Mouse (Mus musculus) forebrain, embryonic 13.5 days (tissue): ENCODE measurements around the gene Sit1. TPM values are rescaled to one million over a fixed set of nuclear protein-coding genes. Genes with fewer than 3 reads are reported as not detected.

Experiments
- ATAC-seq: fragments of 200-750 bp; cut with Nextera tagmentation; 2 replicates; pipeline ENCODE4 v1.8.0; 2017
- H3K27ac ChIP-seq: fragments of 300-500 bp; sonication (generic); 2 replicates; pipeline ENCODE4 v1.5.1; 2015; ENCODE audit warnings: inconsistent platforms, mild to moderate bottlenecking, moderate library complexity
- H3K27me3 ChIP-seq: fragments of 300-500 bp; sonication (generic); 2 replicates; pipeline ENCODE4 v1.6.1; 2015; ENCODE audit warnings: mild to moderate bottlenecking, inconsistent platforms
- H3K36me3 ChIP-seq: fragments of 300-500 bp; sonication (generic); 2 replicates; pipeline ENCODE4 v1.6.1; 2015; ENCODE audit warnings: mild to moderate bottlenecking, inconsistent platforms; ENCODE audit not compliant: poor library complexity, severe bottlenecking
- H3K4me1 ChIP-seq: fragments of 300-500 bp; sonication (generic); 2 replicates; pipeline ENCODE4 v1.6.1; 2015; ENCODE audit warnings: inconsistent platforms
- H3K4me2 ChIP-seq: fragments of 300-500 bp; sonication (generic); 2 replicates; pipeline ENCODE4 v1.6.1; 2015; ENCODE audit warnings: inconsistent platforms, mild to moderate bottlenecking, moderate library complexity
- H3K4me3 ChIP-seq: fragments of 300-500 bp; sonication (generic); 2 replicates; pipeline ENCODE4 v1.5.1; 2015; ENCODE audit warnings: mild to moderate bottlenecking, inconsistent platforms
- H3K9ac ChIP-seq: fragments of 300-500 bp; sonication (generic); 2 replicates; pipeline ENCODE4 v1.6.1; 2015; ENCODE audit warnings: mild to moderate bottlenecking, inconsistent platforms
- H3K9me3 ChIP-seq: fragments of 300-500 bp; sonication (generic); replicated peaks from 2 replicates; pipeline ENCODE4 v1.6.1; 2016; ENCODE audit warnings: inconsistent platforms
- WGBS: fragments of 180-500 bp; shearing (Covaris S2); methylation state at CpG from one replicate; pipeline ENCODE4 v1.1.7; 2015; 5-methylcytosine and 5-hydroxymethylcytosine counted together
- polyA plus RNA-seq: library from polyadenylated mRNA; unstranded; fragments of >200 nt; fragmentation: Nextera tagmentation; extraction: Ambion mirVana; gene quantifications from 2 replicates; pipeline ENCODE4 v1.2.1, GENCODE M21; 2015

Sit1 gene
- polyA plus RNA-seq = not detected in 2 replicates

- no peak for ATAC-seq
- 60% methylated on average over 12 of the region's 12 CpGs for WGBS
- H3K9ac ChIP-seq = no peak within 1 kb of the TSS
These were observed at the start of gene Sit1 for GRCm38 (mm10) chr4:43483535-43484091. Gene Sit1 (minus strand): TSS chr4:43483734.

GRCm38 (mm10) chr4:43533270-43533669 is 49.7 kb upstream of the Sit1 start:
- no peak overlapping the region for H3K9ac ChIP-seq
- WGBS = 91% methylated on average over 9 of the region's 9 CpGs
- H3K27me3 ChIP-seq = no peaks in the 10 kb centered on the region
- H3K4me3 ChIP-seq = no peak overlapping the region
- no peaks in the 10 kb centered on the region for H3K4me1 ChIP-seq
- no peaks in the 10 kb centered on the region for H3K9me3 ChIP-seq
- H3K36me3 ChIP-seq = peaks cover 73% of the 10 kb centered on the region
- H3K4me2 ChIP-seq = no peak overlapping the region
- H3K27ac ChIP-seq = no peak overlapping the region
- ATAC-seq = no peak

More at GRCm38 (mm10) chr4:43483535-43484091, at the start of gene Sit1:
- Histone ChIP-seq H3K4me2 (no peak within 1 kb of the TSS), H3K4me1 (no peaks in the 10 kb centered on the region), H3K9me3 (no peaks in the 10 kb centered on the region), H3K4me3 (no peak within 1 kb of the TSS), H3K27ac (no peak within 1 kb of the TSS), H3K36me3 (no peaks in the 10 kb centered on the region), H3K27me3 (no peaks in the 10 kb centered on the region)

GRCm38 (mm10) chr4:43530581-43530980 is 47.0 kb upstream of the Sit1 start:
- H3K4me1 ChIP-seq = no peaks in the 10 kb centered on the region
- H3K36me3 ChIP-seq = peaks cover 46% of the 10 kb centered on the region
- 23% methylated on average over 7 of the region's 7 CpGs for WGBS
- no peak overlapping the region for H3K27ac ChIP-seq
- H3K27me3 ChIP-seq = peaks cover 12% of the 10 kb centered on the region
- H3K4me2 ChIP-seq = no peak overlapping the region
- no peaks in the 10 kb centered on the region for H3K9me3 ChIP-seq
- no peak for ATAC-seq
- no peak overlapping the region for H3K4me3 ChIP-seq
- no peak overlapping the region for H3K9ac ChIP-seq

- 82% methylated on average over 8 of the region's 8 CpGs for WGBS
- no peak for ATAC-seq
These were observed 46.6 kb upstream of the Sit1 start for GRCm38 (mm10) chr4:43530081-43530501.

GRCm38 (mm10) chr4:43528487-43528886 is 45.0 kb upstream of the Sit1 start:
- 79% methylated on average over 9 of the region's 9 CpGs for WGBS

More at GRCm38 (mm10) chr4:43530081-43530501, 46.6 kb upstream of the Sit1 start:
- H3K4me3 ChIP-seq = no peak overlapping the region
- H3K36me3 ChIP-seq = peaks cover 41% of the 10 kb centered on the region
- H3K9ac ChIP-seq = no peak overlapping the region
- no peaks in the 10 kb centered on the region for H3K9me3 ChIP-seq
- H3K4me1 ChIP-seq = no peaks in the 10 kb centered on the region
- H3K4me2 ChIP-seq = no peak overlapping the region
- H3K27me3 ChIP-seq = peaks cover 17% of the 10 kb centered on the region
- H3K27ac ChIP-seq = no peak overlapping the region

GRCm38 (mm10) chr4:43527880-43528279 is 44.3 kb upstream of the Sit1 start:
- peaks cover 38% of the 10 kb centered on the region for H3K27me3 ChIP-seq
- WGBS = 64% methylated on average over 5 of the region's 5 CpGs
- H3K4me1 ChIP-seq = peaks cover 16% of the 10 kb centered on the region
- no peak overlapping the region for H3K4me3 ChIP-seq
- no peak overlapping the region for H3K9ac ChIP-seq
- H3K4me2 ChIP-seq = no peak overlapping the region
- H3K9me3 ChIP-seq = no peaks in the 10 kb centered on the region
- H3K27ac ChIP-seq = no peak overlapping the region
- peaks cover 19% of the 10 kb centered on the region for H3K36me3 ChIP-seq
- ATAC-seq = no peak

More at GRCm38 (mm10) chr4:43528487-43528886, 45.0 kb upstream of the Sit1 start:
- Histone ChIP-seq H3K9ac (no peak overlapping the region), H3K4me1 (peaks cover 12% of the 10 kb centered on the region), H3K4me2 (no peak overlapping the region), H3K27me3 (peaks cover 32% of the 10 kb centered on the region), H3K27ac (no peak overlapping the region), H3K4me3 (no peak overlapping the region), H3K9me3 (no peaks in the 10 kb centered on the region), H3K36me3 (peaks cover 25% of the 10 kb centered on the region)
- no peak for ATAC-seq

- Histone ChIP-seq H3K36me3 (no peaks in the 10 kb centered on the region), H3K27ac (no peak overlapping the region), H3K9ac (no peak overlapping the region), H3K4me1 (peaks cover 28% of the 10 kb centered on the region), H3K27me3 (peaks cover 55% of the 10 kb centered on the region), H3K9me3 (no peaks in the 10 kb centered on the region), H3K4me2 (peak overlapping the region; percentile 42), H3K4me3 (no peak overlapping the region)
- 16% methylated on average over 6 of the region's 6 CpGs for WGBS
- ATAC-seq = peak; percentile 66
These were observed 36.4 kb upstream of the Sit1 start for GRCm38 (mm10) chr4:43519956-43520355.

- WGBS = 12% methylated on average over 10 of the region's 10 CpGs
- no peaks in the 10 kb centered on the region for H3K9me3 ChIP-seq
- H3K27me3 ChIP-seq = peaks cover 51% of the 10 kb centered on the region
- ATAC-seq = no peak
- H3K4me1 ChIP-seq = peaks cover 27% of the 10 kb centered on the region
- H3K4me2 ChIP-seq = peak overlapping the region; percentile 42
- no peak overlapping the region for H3K27ac ChIP-seq
- no peak overlapping the region for H3K9ac ChIP-seq
- no peak overlapping the region for H3K4me3 ChIP-seq
- no peaks in the 10 kb centered on the region for H3K36me3 ChIP-seq
These were observed 36.0 kb upstream of the Sit1 start for GRCm38 (mm10) chr4:43519551-43519950.

GRCm38 (mm10) chr4:43515764-43516708 is 32.5 kb upstream of the Sit1 start:
- Histone ChIP-seq H3K36me3 (no peaks in the 10 kb centered on the region), H3K4me1 (peaks cover 12% of the 10 kb centered on the region; the same call in 1 of the 2 replicates), H3K9ac (no peak overlapping the region), H3K4me3 (no peak overlapping the region), H3K9me3 (no peaks in the 10 kb centered on the region), H3K27ac (no peak overlapping the region), H3K27me3 (peaks cover 16% of the 10 kb centered on the region), H3K4me2 (no peak overlapping the region)
- WGBS = 76% methylated on average over 11 of the region's 11 CpGs
- no peak for ATAC-seq

- 87% methylated on average over 4 of the region's 4 CpGs for WGBS
- H3K36me3 ChIP-seq = no peaks in the 10 kb centered on the region
- no peaks in the 10 kb centered on the region for H3K9me3 ChIP-seq
- H3K4me3 ChIP-seq = no peak overlapping the region
- no peak overlapping the region for H3K4me2 ChIP-seq
- H3K4me1 ChIP-seq = peaks cover 9% of the 10 kb centered on the region
- ATAC-seq = no peak
- H3K27me3 ChIP-seq = peaks cover 8% of the 10 kb centered on the region
- H3K27ac ChIP-seq = no peak overlapping the region
- H3K9ac ChIP-seq = no peak overlapping the region
These were observed 30.3 kb upstream of the Sit1 start for GRCm38 (mm10) chr4:43513791-43514190.

- Histone ChIP-seq H3K36me3 (no peaks in the 10 kb centered on the region), H3K4me3 (no peak overlapping the region), H3K27me3 (peaks cover 11% of the 10 kb centered on the region), H3K4me1 (peaks cover 12% of the 10 kb centered on the region), H3K9ac (no peak overlapping the region), H3K9me3 (no peaks in the 10 kb centered on the region), H3K27ac (no peak overlapping the region), H3K4me2 (no peak overlapping the region)
- WGBS = 88% methylated on average over 4 of the region's 4 CpGs
- no peak for ATAC-seq
These were observed 29.8 kb upstream of the Sit1 start for GRCm38 (mm10) chr4:43513300-43513699.

- H3K36me3 ChIP-seq = no peaks in the 10 kb centered on the region
- H3K4me3 ChIP-seq = no peak overlapping the region
- H3K9ac ChIP-seq = no peak overlapping the region
- H3K9me3 ChIP-seq = no peaks in the 10 kb centered on the region
- ATAC-seq = no peak
- H3K27me3 ChIP-seq = peaks cover 16% of the 10 kb centered on the region
- H3K4me1 ChIP-seq = peaks cover 18% of the 10 kb centered on the region
- H3K27ac ChIP-seq = no peak overlapping the region
- WGBS = 68% methylated on average over 7 of the region's 7 CpGs
- H3K4me2 ChIP-seq = no peak overlapping the region
These were observed 29.1 kb upstream of the Sit1 start for GRCm38 (mm10) chr4:43512653-43513052.
